Mouse (Mus musculus): ENCODE results near the gene Zbtb42. TPM values are rescaled to one million over a fixed set of nuclear protein-coding genes. Genes with fewer than 3 reads are reported as not detected.

Gene Zbtb42
- polyA plus RNA-seq, 1 experiment from 2014 or later: 0.40 TPM

DNA sequence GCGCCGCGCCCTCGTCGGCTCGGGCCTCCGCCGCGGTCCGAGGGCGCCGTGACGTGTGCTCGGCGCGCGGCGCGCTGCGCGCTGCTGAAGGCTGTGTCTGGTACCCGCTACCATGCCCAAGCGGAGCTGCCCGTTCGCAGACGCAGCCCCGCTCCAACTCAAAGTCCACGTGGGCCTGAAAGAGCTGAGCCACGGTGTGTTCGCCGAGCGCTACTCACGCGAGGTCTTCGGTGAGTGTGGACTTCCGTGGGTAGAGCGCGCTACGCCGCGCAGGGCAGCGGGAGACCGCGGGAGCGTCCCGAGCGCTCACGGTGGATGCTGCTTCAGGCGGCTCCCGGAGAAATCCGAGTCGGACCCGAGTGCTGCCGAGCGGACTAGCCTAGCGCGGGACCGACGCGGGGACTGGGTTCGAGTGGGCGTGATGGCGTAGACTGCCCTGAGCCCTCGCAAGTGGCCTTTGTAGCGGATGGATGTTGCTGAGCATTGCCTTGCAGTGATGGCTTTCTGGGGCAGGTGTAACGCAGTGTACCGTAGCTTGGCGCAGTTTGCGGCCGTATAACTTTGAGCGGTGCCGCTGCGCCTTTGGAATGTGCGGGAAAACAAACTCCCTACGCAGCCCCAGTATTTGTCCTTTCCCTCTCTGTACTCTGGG is 33.6 kb upstream of the Zbtb42 start:
- peak overlapping the region; percentile 75 for H3K4me3 ChIP-seq (replicated peaks)
- WGBS (ENCODE audit: insufficient replicate concordance): under 1% methylated on average over 75 of the region's 75 CpGs
- DNase-seq: no peak
- peak overlapping the region; percentile 82 for H3K9ac ChIP-seq
- H3K4me1 ChIP-seq (replicated peaks): peaks cover 41% of the 10 kb centered on the region
- no peaks in the 10 kb centered on the region for H3K27me3 ChIP-seq
- no peaks in the 10 kb centered on the region for H3K9me3 ChIP-seq (replicated peaks)
- peak overlapping the region; percentile 88 for H3K27ac ChIP-seq
- peaks cover 36% of the 10 kb centered on the region for H3K36me3 ChIP-seq
- ATAC-seq (ENCODE audit: low read depth): peak; percentile 7
- peak overlapping the region; percentile 97 for H3K4me2 ChIP-seq

DNA sequence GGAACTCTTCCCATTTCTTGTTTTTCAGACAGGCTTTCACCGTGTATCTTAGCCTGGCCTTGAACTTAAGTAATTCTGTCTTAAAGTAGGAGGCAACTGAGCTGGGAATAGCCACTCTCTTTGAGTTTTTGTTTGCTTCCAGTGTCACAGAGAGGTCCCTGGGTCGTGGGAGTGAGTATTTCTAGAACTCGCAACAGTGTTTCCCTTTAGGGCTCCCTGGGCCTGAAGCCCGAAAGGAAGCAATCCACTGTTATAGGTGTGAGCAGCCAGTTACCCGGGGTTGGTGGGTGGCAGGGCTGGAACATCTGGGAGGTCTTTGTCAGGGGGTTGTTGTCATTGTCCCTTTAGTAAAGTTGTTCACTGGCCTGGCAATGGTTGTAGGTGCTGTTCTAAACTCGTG is 32.5 kb upstream of the Zbtb42 start:
- ATAC-seq (ENCODE audit: low read depth): no peak
- Histone ChIP-seq H3K36me3 (peaks cover 48% of the 10 kb centered on the region), H3K27ac (peak overlapping the region; percentile 50), H3K4me3 (replicated peaks) (peak overlapping the region; percentile 75), H3K9ac (peak overlapping the region; percentile 82), H3K27me3 (no peaks in the 10 kb centered on the region), H3K4me2 (peak overlapping the region; percentile 97), H3K9me3 (replicated peaks) (no peaks in the 10 kb centered on the region), H3K4me1 (replicated peaks) (peaks cover 41% of the 10 kb centered on the region)
- DNase-seq: no peak
- 51% methylated on average over 6 of the region's 6 CpGs for WGBS (ENCODE audit: insufficient replicate concordance)

DNA sequence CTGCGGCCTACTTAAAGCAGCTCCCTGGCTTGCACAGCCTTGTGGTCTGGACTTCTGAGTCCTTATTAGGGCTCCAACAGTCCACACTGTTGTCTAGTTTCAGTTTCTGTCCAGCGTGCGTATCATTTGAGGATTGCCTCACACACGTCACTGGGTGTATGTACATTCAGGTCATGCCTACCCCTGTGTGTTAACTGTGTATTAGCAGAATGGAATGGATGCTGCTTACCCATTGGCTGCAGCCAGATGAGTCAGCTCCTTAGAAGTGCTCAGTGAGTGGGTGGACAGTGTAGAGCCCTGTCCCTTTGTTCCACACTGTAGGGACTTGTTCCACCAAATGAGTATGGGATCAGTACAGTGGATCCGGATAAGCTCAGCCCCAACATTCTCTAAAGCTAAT is 30.5 kb upstream of the Zbtb42 start:
- Histone ChIP-seq H3K4me1 (replicated peaks) (peaks cover 43% of the 10 kb centered on the region), H3K36me3 (peaks cover 64% of the 10 kb centered on the region), H3K27me3 (no peaks in the 10 kb centered on the region), H3K9ac (no peak overlapping the region), H3K4me2 (no peak overlapping the region), H3K27ac (no peak overlapping the region), H3K9me3 (replicated peaks) (no peaks in the 10 kb centered on the region), H3K4me3 (replicated peaks) (no peak overlapping the region)
- ATAC-seq (ENCODE audit: low read depth) (no peak), DNase-seq (no peak)
- WGBS (ENCODE audit: insufficient replicate concordance): 86% methylated on average over 5 of the region's 5 CpGs

DNA sequence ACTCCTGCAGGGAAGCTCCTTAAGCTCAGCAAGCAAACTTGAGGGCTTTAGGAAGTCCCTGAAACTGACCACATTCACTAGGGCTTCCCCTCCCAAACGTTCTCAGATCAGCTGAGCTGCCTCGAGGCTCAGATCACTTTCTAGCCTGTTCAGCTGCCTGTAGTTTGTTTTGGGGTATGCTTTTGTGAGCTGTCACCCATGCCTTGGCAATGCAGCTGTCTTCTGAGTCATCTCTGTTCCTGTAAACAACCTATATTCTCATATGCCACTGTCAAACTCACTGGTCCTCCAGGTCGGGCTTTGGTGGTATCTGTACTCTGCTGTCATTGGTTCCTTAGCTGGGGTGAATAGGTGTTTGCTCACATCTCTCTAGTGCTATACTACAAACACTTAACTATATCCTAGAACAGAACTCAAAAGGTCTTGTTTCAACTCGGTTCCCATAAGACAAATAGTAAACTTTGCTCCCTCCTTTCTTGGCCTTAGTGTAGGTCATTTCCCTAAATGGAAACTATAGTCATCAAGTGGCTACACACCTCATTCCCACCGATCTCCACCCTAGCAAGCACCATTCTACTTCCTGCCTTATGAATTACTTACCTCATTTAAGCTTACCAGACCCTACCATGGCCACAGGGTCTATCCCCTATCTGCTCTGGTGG is 26.7 kb upstream of the Zbtb42 start:
- ATAC-seq (ENCODE audit: low read depth): no peak
- no peak overlapping the region for H3K27ac ChIP-seq

DNA sequence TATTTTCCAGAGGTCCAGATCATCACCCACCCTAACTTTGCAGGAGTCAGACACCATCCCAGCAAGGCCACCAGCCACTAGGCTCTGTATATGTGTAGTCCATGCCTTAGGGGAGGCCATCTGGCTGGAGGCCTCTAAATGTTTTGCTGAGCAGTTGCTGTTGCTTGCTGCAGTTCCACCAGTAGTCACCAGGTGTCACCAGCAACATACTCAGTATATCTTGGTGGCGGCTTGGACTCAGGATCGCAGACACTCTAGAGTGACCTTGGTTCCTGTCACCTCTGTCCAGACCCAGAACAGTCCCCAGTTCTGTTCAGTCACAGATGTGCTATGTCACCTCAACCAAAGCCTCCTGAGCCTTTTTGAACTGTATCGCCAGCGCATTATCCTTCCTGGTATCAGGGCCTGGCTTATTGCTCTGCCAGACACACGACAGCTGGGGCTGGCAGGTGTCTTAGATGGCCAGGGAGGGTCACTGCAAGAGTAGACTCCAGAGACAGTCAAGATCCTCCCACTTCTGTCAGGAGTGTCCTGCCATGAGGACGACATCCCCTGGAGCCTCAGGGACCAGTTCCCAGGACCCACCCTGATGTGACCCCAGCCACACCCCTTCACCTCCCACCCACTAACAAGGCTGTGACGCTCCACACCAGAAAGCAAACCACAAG is 25.3 kb upstream of the Zbtb42 start:
- no peaks in the 10 kb centered on the region for H3K9me3 ChIP-seq (replicated peaks)
- ATAC-seq (ENCODE audit: low read depth) (peak; percentile 49), DNase-seq (peak; percentile 58)
- H3K4me3 ChIP-seq (replicated peaks): no peak overlapping the region
- no peak overlapping the region for H3K9ac ChIP-seq
- H3K4me1 ChIP-seq (replicated peaks): peaks cover 12% of the 10 kb centered on the region
- no peaks in the 10 kb centered on the region for H3K27me3 ChIP-seq
- H3K36me3 ChIP-seq: peaks cover 95% of the 10 kb centered on the region
- WGBS (ENCODE audit: insufficient replicate concordance): 51% methylated on average over 7 of the region's 7 CpGs
- no peak overlapping the region for H3K27ac ChIP-seq
- H3K4me2 ChIP-seq: no peak overlapping the region

More for the DNA sequence above, 26.7 kb upstream of the Zbtb42 start:
- no peak overlapping the region for H3K9ac ChIP-seq
- no peak overlapping the region for H3K4me3 ChIP-seq (replicated peaks)
- H3K27me3 ChIP-seq: no peaks in the 10 kb centered on the region
- H3K4me1 ChIP-seq (replicated peaks): peaks cover 20% of the 10 kb centered on the region
- H3K36me3 ChIP-seq: peaks cover 95% of the 10 kb centered on the region
- no peak overlapping the region for H3K4me2 ChIP-seq
- no peak for DNase-seq
- no peaks in the 10 kb centered on the region for H3K9me3 ChIP-seq (replicated peaks)
- 67% methylated on average over 5 of the region's 5 CpGs for WGBS (ENCODE audit: insufficient replicate concordance)

DNA sequence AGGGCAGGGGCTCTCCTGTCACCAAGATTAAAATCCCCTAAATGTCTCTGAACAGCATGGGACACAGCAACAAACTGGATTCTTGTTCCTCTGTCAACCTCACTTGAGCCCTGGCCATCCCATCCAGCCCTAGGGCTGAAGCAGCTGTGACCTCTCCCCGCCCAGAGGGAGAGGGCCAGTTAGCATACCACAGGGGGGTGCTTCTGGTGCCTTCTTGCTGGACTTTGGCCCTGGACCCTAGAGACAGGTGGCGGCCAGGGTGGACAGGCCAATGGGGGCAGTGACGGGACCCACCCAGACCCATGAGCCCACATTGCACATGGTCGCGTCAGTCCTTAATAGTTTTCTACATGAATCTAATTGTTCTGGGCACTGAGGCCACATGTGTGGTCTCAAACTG is 24.6 kb upstream of the Zbtb42 start:
- H3K4me2 ChIP-seq: no peak overlapping the region
- H3K4me3 ChIP-seq (replicated peaks): no peak overlapping the region
- H3K27ac ChIP-seq: no peak overlapping the region
- DNase-seq: no peak
- H3K4me1 ChIP-seq (replicated peaks): peaks cover 12% of the 10 kb centered on the region
- peaks cover 95% of the 10 kb centered on the region for H3K36me3 ChIP-seq
- 78% methylated on average over 5 of the region's 5 CpGs for WGBS (ENCODE audit: insufficient replicate concordance)
- ATAC-seq (ENCODE audit: low read depth): no peak
- H3K9me3 ChIP-seq (replicated peaks): no peaks in the 10 kb centered on the region
- no peaks in the 10 kb centered on the region for H3K27me3 ChIP-seq
- H3K9ac ChIP-seq: no peak overlapping the region

DNA sequence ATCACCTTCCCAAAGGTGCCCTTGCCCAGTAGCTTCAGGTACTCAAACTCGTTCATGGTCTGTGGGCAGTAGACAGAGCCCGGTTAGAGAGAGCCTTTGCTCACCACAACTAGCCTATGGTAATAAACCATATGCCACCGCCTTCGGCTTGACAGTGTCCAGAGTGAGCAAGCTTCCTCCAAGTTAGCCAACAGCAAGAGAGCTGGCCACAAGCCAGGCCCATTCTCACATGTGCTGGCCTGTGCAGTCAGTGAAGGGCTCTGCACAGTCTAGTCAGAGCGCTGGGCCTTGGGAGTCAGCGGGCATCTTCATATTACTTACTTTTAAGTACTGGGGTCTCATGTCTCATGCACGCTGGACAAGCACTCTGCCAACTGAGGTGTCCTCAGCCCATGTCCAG is 20.0 kb upstream of the Zbtb42 start:
- Histone ChIP-seq H3K27ac (no peak overlapping the region), H3K9me3 (replicated peaks) (no peaks in the 10 kb centered on the region), H3K4me2 (no peak overlapping the region), H3K36me3 (peaks cover 96% of the 10 kb centered on the region), H3K27me3 (no peaks in the 10 kb centered on the region), H3K4me1 (replicated peaks) (peaks cover 18% of the 10 kb centered on the region), H3K9ac (no peak overlapping the region), H3K4me3 (replicated peaks) (no peak overlapping the region)
- 90% methylated on average over 7 of the region's 7 CpGs for WGBS (ENCODE audit: insufficient replicate concordance)
- DNase-seq (no peak), ATAC-seq (ENCODE audit: low read depth) (no peak)

DNA sequence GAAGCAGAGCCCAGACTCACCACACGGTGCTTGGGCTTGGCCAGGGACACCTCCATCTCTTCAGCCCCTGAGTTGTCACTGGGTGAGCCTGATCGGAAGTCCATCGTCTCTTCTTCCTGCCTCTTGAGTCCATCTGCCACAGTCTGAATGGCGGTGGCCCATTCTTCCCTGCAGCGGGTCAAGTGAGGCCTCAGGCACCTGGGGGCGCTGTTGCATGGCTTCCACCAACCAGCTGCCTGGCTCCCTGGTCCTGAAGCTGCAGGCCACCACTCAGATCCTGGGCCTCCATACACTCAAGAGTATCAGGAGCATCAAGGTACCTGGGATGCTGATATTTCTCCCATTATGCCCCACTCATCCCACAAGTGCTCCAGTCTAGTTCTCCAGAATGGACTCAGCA is 19.5 kb upstream of the Zbtb42 start:
- Histone ChIP-seq H3K36me3 (peaks cover 96% of the 10 kb centered on the region), H3K9me3 (replicated peaks) (no peaks in the 10 kb centered on the region), H3K4me1 (replicated peaks) (peaks cover 18% of the 10 kb centered on the region), H3K4me2 (no peak overlapping the region), H3K4me3 (replicated peaks) (no peak overlapping the region), H3K27me3 (no peaks in the 10 kb centered on the region), H3K9ac (no peak overlapping the region), H3K27ac (no peak overlapping the region)
- ATAC-seq (ENCODE audit: low read depth) (no peak), DNase-seq (no peak)
- 82% methylated on average over 6 of the region's 6 CpGs for WGBS (ENCODE audit: insufficient replicate concordance)

DNA sequence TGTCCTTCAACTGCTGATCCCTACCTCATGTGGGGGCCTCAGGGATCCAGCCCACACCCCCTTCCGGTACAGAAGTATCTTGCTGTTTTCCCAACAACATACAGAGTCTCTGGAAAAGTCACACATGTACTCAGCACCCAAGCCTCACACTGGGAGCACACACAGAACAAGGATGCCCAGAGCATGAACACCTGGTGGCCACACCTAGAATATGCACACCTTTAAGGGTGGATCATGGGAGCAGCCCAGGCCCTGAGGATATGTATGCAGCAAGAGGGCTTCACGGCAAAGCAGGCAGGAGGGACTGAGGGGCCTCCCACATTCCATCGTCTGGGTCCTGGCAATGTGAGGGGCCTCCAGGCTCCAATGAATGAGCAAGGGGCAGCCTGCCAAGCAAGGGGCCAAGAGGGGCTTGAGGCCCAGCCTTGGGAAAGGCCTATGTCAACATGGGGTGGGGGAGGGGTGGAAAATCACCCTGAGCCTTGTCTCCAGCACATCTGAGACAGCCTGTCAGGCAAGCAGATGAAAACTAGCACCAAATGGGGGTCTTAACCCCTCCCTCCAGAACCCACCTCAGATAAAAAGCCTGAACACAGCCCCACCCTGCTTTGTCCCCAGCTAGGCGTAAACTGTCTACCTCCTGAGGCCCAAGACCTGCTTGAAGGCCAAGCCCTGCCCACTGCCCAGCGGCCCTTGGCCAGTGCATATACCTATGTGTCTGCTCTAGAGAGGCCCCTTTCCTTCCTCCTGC is 17.9 kb upstream of the Zbtb42 start:
- peaks cover 21% of the 10 kb centered on the region for H3K4me1 ChIP-seq (replicated peaks)
- DNase-seq (no peak), ATAC-seq (ENCODE audit: low read depth) (no peak)
- H3K4me3 ChIP-seq (replicated peaks): no peak overlapping the region
- H3K9ac ChIP-seq: no peak overlapping the region
- no peak overlapping the region for H3K4me2 ChIP-seq
- H3K27me3 ChIP-seq: no peaks in the 10 kb centered on the region
- 67% methylated on average over 5 of the region's 5 CpGs for WGBS (ENCODE audit: insufficient replicate concordance)
- H3K9me3 ChIP-seq (replicated peaks): no peaks in the 10 kb centered on the region
- peaks cover 93% of the 10 kb centered on the region for H3K36me3 ChIP-seq
- peak overlapping the region; percentile 26 for H3K27ac ChIP-seq

DNA sequence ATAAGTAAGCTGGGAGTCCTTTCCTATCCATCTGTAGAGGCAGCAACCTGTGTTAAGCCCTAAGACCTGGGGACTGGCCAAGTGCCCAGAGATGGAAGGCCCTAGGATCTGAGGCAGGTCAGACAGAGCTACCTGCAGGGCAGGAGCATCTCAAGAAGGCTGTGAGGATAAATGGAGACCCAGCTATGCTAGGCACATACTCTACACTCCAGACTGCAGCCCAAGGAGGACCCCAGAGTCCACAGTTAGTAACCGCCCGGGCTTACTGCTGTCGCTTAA is 17.4 kb upstream of the Zbtb42 start:
- H3K4me3 ChIP-seq (replicated peaks): no peak overlapping the region
- DNase-seq: no peak

DNA sequence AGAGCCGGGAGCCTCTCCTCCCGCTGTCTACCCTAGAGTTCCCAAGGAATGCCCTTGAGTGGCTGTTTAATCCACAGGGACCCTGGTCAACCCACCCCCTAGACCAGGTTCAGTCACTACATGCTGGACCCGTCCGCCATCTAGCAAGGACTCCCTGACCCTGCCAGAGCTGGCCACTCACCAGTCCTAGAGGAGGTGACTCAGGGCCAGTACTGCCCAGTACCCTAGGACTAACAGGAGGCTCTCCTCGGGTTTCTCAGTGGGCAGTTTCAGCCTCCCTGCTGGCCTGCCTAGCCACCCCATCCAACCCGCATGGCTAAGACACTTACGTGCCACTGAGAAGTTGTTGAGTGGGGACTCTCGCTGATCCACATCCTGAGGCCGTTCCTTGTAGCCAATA is 16.8 kb upstream of the Zbtb42 start:
- ATAC-seq (ENCODE audit: low read depth) (no peak), DNase-seq (no peak)
- Histone ChIP-seq H3K9ac (no peak overlapping the region), H3K4me2 (no peak overlapping the region), H3K4me3 (replicated peaks) (no peak overlapping the region), H3K36me3 (peaks cover 93% of the 10 kb centered on the region), H3K27ac (0 out of 2 replicates have a peak overlapping the region, but pooled peaks have one; percentile 26), H3K27me3 (no peaks in the 10 kb centered on the region), H3K9me3 (replicated peaks) (no peaks in the 10 kb centered on the region), H3K4me1 (replicated peaks) (peaks cover 29% of the 10 kb centered on the region)
- 85% methylated on average over 9 of the region's 9 CpGs for WGBS (ENCODE audit: insufficient replicate concordance)

More for the DNA sequence above, 17.4 kb upstream of the Zbtb42 start:
- Histone ChIP-seq H3K9ac (no peak overlapping the region), H3K27me3 (no peaks in the 10 kb centered on the region), H3K4me1 (replicated peaks) (peaks cover 25% of the 10 kb centered on the region), H3K4me2 (no peak overlapping the region), H3K9me3 (replicated peaks) (no peaks in the 10 kb centered on the region), H3K36me3 (peaks cover 93% of the 10 kb centered on the region), H3K27ac (peak overlapping the region; percentile 26)
- no peak for ATAC-seq (ENCODE audit: low read depth)
- 90% methylated on average over 3 of the region's 3 CpGs for WGBS (ENCODE audit: insufficient replicate concordance)
